Mouse (Mus musculus): ENCODE data around the gene Snd1. TPM values are rescaled to one million over a fixed set of nuclear protein-coding genes. Genes with fewer than 3 reads are reported as not detected.
A peak's percentile ranks its signal among the peaks of the same experiment; 100 is the strongest.

Snd1 gene
- polyA plus RNA-seq, 1 experiment, result 35.6 TPM

- Histone ChIP-seq H3K4me1 (ENCODE audit: control insufficient read depth, insufficient read depth, low read length) (no peaks in the 10 kb centered on the region), H3K4me3 (replicated peaks; ENCODE audit: control insufficient read depth, low read depth, low read length) (no peak overlapping the region), H3K27ac (ENCODE audit: control insufficient read depth, insufficient read depth, low read depth, low read length, poor library complexity) (no peak overlapping the region)
- 25% methylated on average over 5 of the region's 5 CpGs for WGBS
- TF ChIP-seq CTCF (IDR thresholded peaks at IDR 0.05; ENCODE audit: control insufficient read depth, insufficient read depth, low read length) (no peak), POLR2A (IDR thresholded peaks at IDR 0.05; ENCODE audit: borderline replicate concordance, control insufficient read depth, low read depth, low read length) (no peak)
Measured at GRCm38 (mm10) chr6:28450481-28450880, 24.5 kb upstream of the Snd1 start.

GRCm38 (mm10) chr6:28450977-28451376 lies 24.0 kb upstream of the Snd1 start:
- TF ChIP-seq POLR2A (IDR thresholded peaks at IDR 0.05; ENCODE audit: borderline replicate concordance, control insufficient read depth, low read depth, low read length), result no peak
- no peak for TF ChIP-seq CTCF (IDR thresholded peaks at IDR 0.05; ENCODE audit: control insufficient read depth, insufficient read depth, low read length)
- WGBS, result 6% methylated on average over 12 of the region's 12 CpGs
- H3K4me1 ChIP-seq (ENCODE audit: control insufficient read depth, insufficient read depth, low read length), result no peaks in the 10 kb centered on the region
- no peak overlapping the region for H3K27ac ChIP-seq (ENCODE audit: control insufficient read depth, insufficient read depth, low read depth, low read length, poor library complexity)
- no peak overlapping the region for H3K4me3 ChIP-seq (replicated peaks; ENCODE audit: control insufficient read depth, low read depth, low read length)

- TF ChIP-seq CTCF (IDR thresholded peaks at IDR 0.05; ENCODE audit: control insufficient read depth, insufficient read depth, low read length) (no peak), POLR2A (IDR thresholded peaks at IDR 0.05; ENCODE audit: borderline replicate concordance, control insufficient read depth, low read depth, low read length) (no peak)
- peaks cover 3% of the 10 kb centered on the region for H3K4me1 ChIP-seq (ENCODE audit: control insufficient read depth, insufficient read depth, low read length)
- no peak overlapping the region for H3K27ac ChIP-seq (ENCODE audit: control insufficient read depth, insufficient read depth, low read depth, low read length, poor library complexity)
- no peak overlapping the region for H3K4me3 ChIP-seq (replicated peaks; ENCODE audit: control insufficient read depth, low read depth, low read length)
Measured at GRCm38 (mm10) chr6:28459221-28459668, 15.7 kb upstream of the Snd1 start.

GRCm38 (mm10) chr6:28460534-28460933 lies 14.4 kb upstream of the Snd1 start:
- H3K4me3 ChIP-seq (replicated peaks; ENCODE audit: control insufficient read depth, low read depth, low read length), result no peak overlapping the region
- peak; percentile 55; the same call in 1 of the 2 replicates for TF ChIP-seq CTCF (IDR thresholded peaks at IDR 0.05; ENCODE audit: control insufficient read depth, insufficient read depth, low read length)
- TF ChIP-seq POLR2A (IDR thresholded peaks at IDR 0.05; ENCODE audit: borderline replicate concordance, control insufficient read depth, low read depth, low read length), result no peak
- 6% methylated on average over 5 of the region's 5 CpGs for WGBS
- H3K4me1 ChIP-seq (ENCODE audit: control insufficient read depth, insufficient read depth, low read length), result peaks cover 3% of the 10 kb centered on the region
- H3K27ac ChIP-seq (ENCODE audit: control insufficient read depth, insufficient read depth, low read depth, low read length, poor library complexity), result no peak overlapping the region

GRCm38 (mm10) chr6:28464630-28465029 lies 10.3 kb upstream of the Snd1 start:
- Histone ChIP-seq H3K4me3 (replicated peaks; ENCODE audit: control insufficient read depth, low read depth, low read length) (no peak overlapping the region), H3K27ac (ENCODE audit: control insufficient read depth, insufficient read depth, low read depth, low read length, poor library complexity) (no peak overlapping the region), H3K4me1 (ENCODE audit: control insufficient read depth, insufficient read depth, low read length) (no peaks in the 10 kb centered on the region)
- no peak for TF ChIP-seq POLR2A (IDR thresholded peaks at IDR 0.05; ENCODE audit: borderline replicate concordance, control insufficient read depth, low read depth, low read length)
- no peak for TF ChIP-seq CTCF (IDR thresholded peaks at IDR 0.05; ENCODE audit: control insufficient read depth, insufficient read depth, low read length)
- WGBS, result 77% methylated on average over 6 of the region's 6 CpGs

- WGBS, result 79% methylated on average over 4 of the region's 4 CpGs
- no peak overlapping the region for H3K27ac ChIP-seq (ENCODE audit: control insufficient read depth, insufficient read depth, low read depth, low read length, poor library complexity)
- H3K4me1 ChIP-seq (ENCODE audit: control insufficient read depth, insufficient read depth, low read length), result no peaks in the 10 kb centered on the region
- no peak overlapping the region for H3K4me3 ChIP-seq (replicated peaks; ENCODE audit: control insufficient read depth, low read depth, low read length)
- TF ChIP-seq CTCF (IDR thresholded peaks at IDR 0.05; ENCODE audit: control insufficient read depth, insufficient read depth, low read length) (no peak), POLR2A (IDR thresholded peaks at IDR 0.05; ENCODE audit: borderline replicate concordance, control insufficient read depth, low read depth, low read length) (no peak)
Measured at GRCm38 (mm10) chr6:28470017-28470602, 4.8 kb upstream of the Snd1 start.

- TF ChIP-seq POLR2A (IDR thresholded peaks at IDR 0.05; ENCODE audit: borderline replicate concordance, control insufficient read depth, low read depth, low read length), result no peak
- TF ChIP-seq CTCF (IDR thresholded peaks at IDR 0.05; ENCODE audit: control insufficient read depth, insufficient read depth, low read length), result no peak
- 74% methylated on average over 5 of the region's 5 CpGs for WGBS
Measured at GRCm38 (mm10) chr6:28470621-28471020, 4.3 kb upstream of the Snd1 start.

GRCm38 (mm10) chr6:28471284-28472035 lies 3.5 kb upstream of the Snd1 start:
- no peak for TF ChIP-seq POLR2A (IDR thresholded peaks at IDR 0.05; ENCODE audit: borderline replicate concordance, control insufficient read depth, low read depth, low read length)
- TF ChIP-seq CTCF (IDR thresholded peaks at IDR 0.05; ENCODE audit: control insufficient read depth, insufficient read depth, low read length), result no peak
- Histone ChIP-seq H3K4me3 (replicated peaks; ENCODE audit: control insufficient read depth, low read depth, low read length) (no peak overlapping the region), H3K27ac (ENCODE audit: control insufficient read depth, insufficient read depth, low read depth, low read length, poor library complexity) (no peak overlapping the region), H3K4me1 (ENCODE audit: control insufficient read depth, insufficient read depth, low read length) (no peaks in the 10 kb centered on the region)
- 87% methylated on average over 9 of the region's 9 CpGs for WGBS

More at GRCm38 (mm10) chr6:28470621-28471020, 4.3 kb upstream of the Snd1 start:
- Histone ChIP-seq H3K4me3 (replicated peaks; ENCODE audit: control insufficient read depth, low read depth, low read length) (no peak overlapping the region), H3K27ac (ENCODE audit: control insufficient read depth, insufficient read depth, low read depth, low read length, poor library complexity) (no peak overlapping the region), H3K4me1 (ENCODE audit: control insufficient read depth, insufficient read depth, low read length) (no peaks in the 10 kb centered on the region)
